Mouse (Mus musculus) heart, adult 18-20 months (tissue): Measurements from ENCODE around the gene Zim1. TPM values are rescaled to one million over a fixed set of nuclear protein-coding genes. Genes with fewer than 3 reads are reported as not detected.

Experiments
- DNase-seq, 2 experiments: peaks; one replicate each; pipeline ENCODE4 v3.0.0; 2021 to 2022; ENCODE audit warnings: mixed read lengths in 1 of 2
- long read RNA-seq, 2 experiments: library from polyadenylated mRNA; stranded (forward); transcript quantifications; one replicate each; pipeline ENCODE4 v2.0.0; 2021
- total RNA-seq, 2 experiments: library from RNA; stranded (reverse); gene quantifications; 2 replicates each; pipeline ENCODE4 v1.2.3; 2021

The Zim1 gene
- 1 to 10 TPM; 3.4 to 4.8 TPM for total RNA-seq
- long read RNA-seq, experiment 1, partial matches to known transcripts, result 1 of 1 reads
- long read RNA-seq, experiment 1, other reads (novel, unspliced or antisense), result 0 of 1 reads
- long read RNA-seq, experiment 2, result 0 reads

- peak; percentile 84 for DNase-seq
Measured at GRCm38 (mm10) chr7:6696241-6697045, at the start of gene Zim1. Zim1 (minus strand) TSS chr7:6696450.

- DNase-seq, result no peak
Measured at GRCm38 (mm10) chr7:6744281-6744904, 48.1 kb upstream of the Zim1 start.

GRCm38 (mm10) chr7:6736060-6736459 lies 39.8 kb upstream of the Zim1 start:
- no peak for DNase-seq

- DNase-seq, result no peak
Measured at GRCm38 (mm10) chr7:6731930-6732329, 35.7 kb upstream of the Zim1 start.

GRCm38 (mm10) chr7:6731373-6731772 lies 35.1 kb upstream of the Zim1 start:
- DNase-seq, result no peak

- peak in 1 of 2 experiments; percentile 20 for DNase-seq
Measured at GRCm38 (mm10) chr7:6730801-6731200, 34.6 kb upstream of the Zim1 start.

- peak; percentile 79 to 82 for DNase-seq
Measured at GRCm38 (mm10) chr7:6730241-6730640, 34.0 kb upstream of the Zim1 start, which contains the start of the genes Peg3 and Usp29. Peg3 (minus strand) TSS chr7:6730431. Usp29 (plus strand) TSS chr7:6730578.

GRCm38 (mm10) chr7:6729061-6729817 lies 33.0 kb upstream of the Zim1 start:
- peak; percentile 95 to 96 for DNase-seq

- DNase-seq, result peak; percentile 92 to 94
Measured at GRCm38 (mm10) chr7:6728263-6728931, 32.1 kb upstream of the Zim1 start.

- DNase-seq, result peak; percentile 82 to 89
Measured at GRCm38 (mm10) chr7:6727351-6728121, 31.3 kb upstream of the Zim1 start.

- DNase-seq, result no peak
Measured at GRCm38 (mm10) chr7:6709396-6709795, 13.1 kb upstream of the Zim1 start.

GRCm38 (mm10) chr7:6708451-6709180 lies 12.4 kb upstream of the Zim1 start:
- no peak for DNase-seq

GRCm38 (mm10) chr7:6707416-6708015 lies 11.3 kb upstream of the Zim1 start:
- DNase-seq, result no peak

- no peak for DNase-seq
Measured at GRCm38 (mm10) chr7:6699230-6699629, 3.0 kb upstream of the Zim1 start.

- DNase-seq, result no peak
Measured at GRCm38 (mm10) chr7:6685511-6685910, 10.7 kb downstream of the Zim1 start.

GRCm38 (mm10) chr7:6666726-6667125 lies 29.5 kb downstream of the Zim1 start:
- DNase-seq, result peak; percentile 26 to 49

- DNase-seq, result no peak
Measured at GRCm38 (mm10) chr7:6663430-6663829, 32.8 kb downstream of the Zim1 start.

GRCm38 (mm10) chr7:6659605-6660004 lies 36.6 kb downstream of the Zim1 start:
- peak in 1 of 2 experiments; percentile 49 for DNase-seq

- no peak for DNase-seq
Measured at GRCm38 (mm10) chr7:6658606-6659005, 37.6 kb downstream of the Zim1 start.

- DNase-seq, result no peak
Measured at GRCm38 (mm10) chr7:6652151-6652550, 44.1 kb downstream of the Zim1 start.
